Mouse (Mus musculus): ENCODE measurements around the gene Has3. TPM values are rescaled to one million over a fixed set of nuclear protein-coding genes. Genes with fewer than 3 reads are reported as not detected.
A peak's percentile ranks its signal among the peaks of the same experiment; 100 is the strongest.

Gene Has3
- 0.22 and 0.54 TPM in 2 replicates for polyA plus RNA-seq (2016; fragmentation: Nextera tagmentation; extraction: Ambion mirVana)

DNA sequence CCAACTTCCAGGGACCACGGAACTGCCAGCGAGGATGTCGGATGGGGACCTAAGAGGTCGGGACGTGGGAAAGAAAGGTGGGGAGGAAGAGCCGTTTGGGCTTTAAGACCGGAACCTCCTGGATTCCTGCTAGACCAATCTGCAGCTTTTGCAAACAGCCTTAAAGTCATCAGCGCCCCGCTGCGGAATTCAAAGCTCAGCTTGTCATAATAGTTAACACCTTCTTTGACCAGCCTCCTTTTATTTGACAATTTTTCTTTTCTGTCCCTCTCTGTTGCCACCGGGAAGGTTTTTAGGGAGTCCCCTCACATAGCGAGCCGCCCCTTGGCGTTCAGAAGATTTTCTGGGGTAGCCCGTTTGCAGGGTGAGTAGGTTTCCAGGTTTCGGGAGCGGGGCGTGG lies at the start of gene Has3:
Gene Has3 (plus strand): TSS at position 192 of the 400 bp plus-strand sequence.
- H3K4me1 ChIP-seq = peaks cover 30% of the 10 kb centered on the region

DNA sequence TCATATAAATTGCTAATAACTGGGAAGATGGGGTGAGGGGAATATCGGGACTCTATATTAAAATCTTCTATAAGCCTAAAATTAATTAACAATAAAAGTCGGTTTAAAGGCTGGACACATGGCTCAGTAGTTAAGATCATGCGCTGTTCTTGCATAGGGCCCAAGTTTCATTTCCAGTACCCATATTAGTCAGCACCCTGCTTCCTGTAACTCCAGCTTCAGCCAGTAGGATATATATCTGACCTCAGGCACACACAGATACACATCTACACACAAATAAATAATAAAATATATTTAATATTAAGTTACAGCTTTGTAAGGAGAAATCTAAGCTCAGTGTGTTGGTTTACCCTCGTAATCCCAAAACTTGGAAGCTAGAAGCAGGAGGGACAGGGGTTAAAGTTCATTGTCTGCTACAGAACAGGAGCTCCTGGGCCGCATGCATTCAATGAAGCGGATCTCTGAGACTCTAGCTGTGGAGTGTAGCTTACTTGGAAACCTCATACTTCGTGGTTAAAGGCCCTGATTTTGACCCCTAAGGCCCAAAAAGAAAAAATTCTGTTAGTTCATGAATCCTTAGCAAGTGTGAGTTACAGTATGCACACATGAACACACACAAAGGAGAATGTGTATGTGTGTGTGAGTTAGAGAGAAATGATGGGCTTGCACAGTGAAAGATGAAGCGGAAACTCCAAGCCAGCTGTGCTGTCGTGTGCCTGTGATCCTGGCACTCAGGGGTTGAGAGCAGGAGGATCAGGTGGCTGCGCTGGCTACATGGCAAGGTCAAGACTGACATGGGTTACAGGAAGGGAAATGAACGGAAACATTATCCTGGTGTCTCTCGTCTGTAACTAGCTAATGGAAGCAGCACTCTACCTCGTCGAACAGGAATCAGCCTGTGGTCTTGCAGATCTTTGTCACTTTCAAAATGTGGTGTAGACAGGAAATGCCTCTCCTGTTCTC lies 49.2 kb upstream of the Has3 start:
- Histone ChIP-seq H3K4me3 (no peak overlapping the region), H3K4me2 (replicated peaks) (no peak overlapping the region), H3K27me3 (no peaks in the 10 kb centered on the region), H3K9ac (no peak overlapping the region), H3K36me3 (0 out of 2 replicates have a peak, but pooled peaks cover 8% of the 10 kb centered on the region), H3K4me1 (peaks cover 4% of the 10 kb centered on the region), H3K9me3 (no peaks in the 10 kb centered on the region), H3K27ac (0 out of 2 replicates have a peak overlapping the region, but pooled peaks have one; percentile 13)
- WGBS = 57% methylated on average over 14 of the region's 14 CpGs
- ATAC-seq (ENCODE audit: insufficient number of reproducible peaks, insufficient read depth, low FRiP score, low TSS enrichment) = no peak

More for the DNA sequence above, at the start of gene Has3:
- Histone ChIP-seq H3K4me2 (replicated peaks) (peak within 1 kb of the TSS; percentile 99), H3K36me3 (peaks cover 12% of the 10 kb centered on the region), H3K27me3 (peaks cover 55% of the 10 kb centered on the region), H3K27ac (no peak within 1 kb of the TSS), H3K9ac (peak within 1 kb of the TSS; percentile 61), H3K4me3 (peak within 1 kb of the TSS; percentile 58), H3K9me3 (no peaks in the 10 kb centered on the region)
- ATAC-seq (ENCODE audit: insufficient number of reproducible peaks, insufficient read depth, low FRiP score, low TSS enrichment) = no peak
- WGBS = under 1% methylated on average over 18 of the region's 18 CpGs

DNA sequence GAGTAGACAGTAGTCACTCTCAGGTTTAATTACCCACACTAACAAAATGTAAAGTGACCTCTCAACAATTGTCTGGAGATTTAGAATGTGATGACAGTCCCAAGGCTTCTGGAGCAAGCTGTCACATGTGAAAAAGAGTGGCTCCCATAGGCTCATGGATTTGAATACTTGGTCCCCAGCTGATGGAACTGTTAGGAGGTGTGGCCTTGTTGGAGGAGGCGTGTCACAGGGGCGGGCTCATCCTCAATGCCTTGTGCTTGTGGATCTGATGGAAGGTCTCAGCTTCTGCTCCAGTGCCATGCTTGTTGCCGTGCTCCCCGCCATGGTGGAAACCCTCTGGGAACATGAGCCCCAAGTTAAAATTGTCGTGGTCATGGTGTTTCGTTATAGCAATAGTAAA lies 41.1 kb upstream of the Has3 start:
- H3K4me1 ChIP-seq = no peaks in the 10 kb centered on the region
- H3K27me3 ChIP-seq = no peaks in the 10 kb centered on the region
- H3K4me3 ChIP-seq = no peak overlapping the region
- H3K27ac ChIP-seq = no peak overlapping the region
- no peaks in the 10 kb centered on the region for H3K36me3 ChIP-seq
- no peak for ATAC-seq (ENCODE audit: insufficient number of reproducible peaks, insufficient read depth, low FRiP score, low TSS enrichment)
- no peak overlapping the region for H3K4me2 ChIP-seq (replicated peaks)
- no peaks in the 10 kb centered on the region for H3K9me3 ChIP-seq
- 91% methylated on average over 6 of the region's 6 CpGs for WGBS
- no peak overlapping the region for H3K9ac ChIP-seq

DNA sequence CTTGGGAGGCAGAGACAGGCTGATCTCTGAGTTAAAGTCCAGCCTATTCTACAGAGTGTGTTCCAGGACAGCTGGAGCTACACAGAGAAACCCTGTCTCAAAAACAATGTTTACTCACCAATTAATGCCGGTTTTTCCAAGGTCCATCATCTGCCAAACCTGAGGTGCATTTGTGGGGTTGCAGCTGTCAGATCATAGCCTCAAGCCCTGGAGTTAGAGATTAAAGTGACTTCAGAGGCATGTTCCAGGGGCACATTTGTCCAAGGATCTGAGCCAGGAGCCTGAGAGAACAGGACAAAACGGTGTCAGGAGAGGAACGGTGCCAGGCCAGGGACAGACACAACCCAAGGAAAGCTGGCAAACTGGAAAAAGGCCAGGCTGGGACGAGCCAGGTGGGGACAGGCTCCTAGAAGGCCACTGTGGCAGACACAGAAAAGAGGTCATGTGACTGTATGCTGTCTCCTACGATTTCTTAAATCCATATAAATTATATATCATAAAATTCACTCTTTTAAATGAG lies 40.5 kb upstream of the Has3 start:
- Histone ChIP-seq H3K4me1 (no peaks in the 10 kb centered on the region), H3K27ac (no peak overlapping the region), H3K9me3 (no peaks in the 10 kb centered on the region), H3K4me3 (no peak overlapping the region), H3K4me2 (replicated peaks) (no peak overlapping the region), H3K27me3 (no peaks in the 10 kb centered on the region), H3K9ac (no peak overlapping the region), H3K36me3 (no peaks in the 10 kb centered on the region)
- 83% methylated on average over 5 of the region's 5 CpGs for WGBS
- ATAC-seq (ENCODE audit: insufficient number of reproducible peaks, insufficient read depth, low FRiP score, low TSS enrichment) = no peak

DNA sequence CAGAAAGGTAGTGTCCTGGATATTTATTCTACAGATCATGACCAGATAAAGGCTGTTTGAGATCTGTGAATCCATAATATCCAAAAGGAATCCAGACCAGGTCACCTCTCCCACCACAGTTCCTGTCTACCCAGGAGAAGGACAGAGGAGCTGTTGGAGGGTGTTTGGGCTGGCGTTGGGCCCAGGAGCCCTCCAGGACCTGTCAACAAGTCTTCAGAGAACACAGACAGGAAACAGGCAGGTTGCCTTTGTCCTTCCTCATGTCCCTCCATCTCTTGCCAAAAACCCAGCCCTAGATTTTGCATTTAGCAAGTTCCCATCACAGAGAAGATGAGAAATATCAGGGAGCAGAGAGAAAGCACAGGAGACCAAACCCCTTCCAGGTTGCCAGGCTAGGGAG lies 35.1 kb upstream of the Has3 start:
- H3K9ac ChIP-seq = no peak overlapping the region
- WGBS = 79% methylated on average over 1 of the region's 1 CpGs

DNA sequence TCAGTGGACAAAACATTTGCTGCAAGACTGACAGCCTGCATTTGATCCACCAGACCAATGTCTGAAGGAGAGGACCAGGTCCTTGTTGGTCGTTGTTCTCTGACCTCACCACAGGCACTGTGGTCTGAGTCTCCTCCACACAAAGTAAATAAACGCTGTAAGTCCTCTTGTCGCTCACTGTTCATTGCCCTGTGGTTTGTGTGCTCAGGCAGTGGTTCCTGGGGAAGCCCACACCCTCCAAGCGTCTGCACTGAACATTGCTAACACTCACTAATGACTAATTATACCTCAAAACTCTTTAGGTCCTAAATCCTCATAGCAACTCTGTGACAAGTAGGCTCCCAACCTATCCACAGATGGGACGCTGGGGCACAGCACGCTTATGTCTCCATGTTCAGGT lies 33.5 kb upstream of the Has3 start:
- Histone ChIP-seq H3K4me2 (replicated peaks) (no peak overlapping the region), H3K27me3 (no peaks in the 10 kb centered on the region), H3K36me3 (no peaks in the 10 kb centered on the region), H3K9me3 (no peaks in the 10 kb centered on the region), H3K4me3 (no peak overlapping the region), H3K4me1 (no peaks in the 10 kb centered on the region), H3K27ac (no peak overlapping the region), H3K9ac (no peak overlapping the region)
- 84% methylated on average over 6 of the region's 6 CpGs for WGBS
- no peak for ATAC-seq (ENCODE audit: insufficient number of reproducible peaks, insufficient read depth, low FRiP score, low TSS enrichment)

More for the DNA sequence above, 35.1 kb upstream of the Has3 start:
- no peaks in the 10 kb centered on the region for H3K27me3 ChIP-seq
- H3K4me1 ChIP-seq = no peaks in the 10 kb centered on the region
- H3K4me2 ChIP-seq (replicated peaks) = no peak overlapping the region
- no peak overlapping the region for H3K27ac ChIP-seq
- no peaks in the 10 kb centered on the region for H3K9me3 ChIP-seq
- ATAC-seq (ENCODE audit: insufficient number of reproducible peaks, insufficient read depth, low FRiP score, low TSS enrichment) = no peak
- H3K36me3 ChIP-seq = no peaks in the 10 kb centered on the region
- no peak overlapping the region for H3K4me3 ChIP-seq

DNA sequence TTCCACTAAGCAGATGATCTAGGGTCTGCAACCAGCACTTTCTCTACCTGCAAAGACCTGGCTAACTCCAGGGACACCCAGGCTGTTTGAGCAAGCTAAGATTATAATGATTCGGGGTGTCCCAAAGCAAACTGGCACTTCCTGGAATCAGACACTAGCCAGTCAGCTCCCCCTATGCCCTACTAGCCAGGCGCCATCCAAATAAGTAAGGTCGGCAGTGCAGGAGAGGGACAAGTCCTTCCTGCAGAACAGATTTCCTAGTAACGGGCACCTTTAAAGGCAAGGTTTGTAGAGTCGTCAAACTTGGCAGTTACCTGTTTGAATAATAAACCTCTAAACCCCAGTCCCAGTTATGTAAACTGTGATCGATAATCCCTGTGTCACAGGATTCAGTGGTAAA lies 31.2 kb upstream of the Has3 start:
- no peaks in the 10 kb centered on the region for H3K4me1 ChIP-seq
- H3K4me2 ChIP-seq (replicated peaks) = no peak overlapping the region
- no peak overlapping the region for H3K9ac ChIP-seq
- no peaks in the 10 kb centered on the region for H3K27me3 ChIP-seq
- 76% methylated on average over 6 of the region's 6 CpGs for WGBS
- no peaks in the 10 kb centered on the region for H3K36me3 ChIP-seq
- no peak overlapping the region for H3K27ac ChIP-seq
- no peak for ATAC-seq (ENCODE audit: insufficient number of reproducible peaks, insufficient read depth, low FRiP score, low TSS enrichment)
- H3K4me3 ChIP-seq = no peak overlapping the region
- H3K9me3 ChIP-seq = no peaks in the 10 kb centered on the region

DNA sequence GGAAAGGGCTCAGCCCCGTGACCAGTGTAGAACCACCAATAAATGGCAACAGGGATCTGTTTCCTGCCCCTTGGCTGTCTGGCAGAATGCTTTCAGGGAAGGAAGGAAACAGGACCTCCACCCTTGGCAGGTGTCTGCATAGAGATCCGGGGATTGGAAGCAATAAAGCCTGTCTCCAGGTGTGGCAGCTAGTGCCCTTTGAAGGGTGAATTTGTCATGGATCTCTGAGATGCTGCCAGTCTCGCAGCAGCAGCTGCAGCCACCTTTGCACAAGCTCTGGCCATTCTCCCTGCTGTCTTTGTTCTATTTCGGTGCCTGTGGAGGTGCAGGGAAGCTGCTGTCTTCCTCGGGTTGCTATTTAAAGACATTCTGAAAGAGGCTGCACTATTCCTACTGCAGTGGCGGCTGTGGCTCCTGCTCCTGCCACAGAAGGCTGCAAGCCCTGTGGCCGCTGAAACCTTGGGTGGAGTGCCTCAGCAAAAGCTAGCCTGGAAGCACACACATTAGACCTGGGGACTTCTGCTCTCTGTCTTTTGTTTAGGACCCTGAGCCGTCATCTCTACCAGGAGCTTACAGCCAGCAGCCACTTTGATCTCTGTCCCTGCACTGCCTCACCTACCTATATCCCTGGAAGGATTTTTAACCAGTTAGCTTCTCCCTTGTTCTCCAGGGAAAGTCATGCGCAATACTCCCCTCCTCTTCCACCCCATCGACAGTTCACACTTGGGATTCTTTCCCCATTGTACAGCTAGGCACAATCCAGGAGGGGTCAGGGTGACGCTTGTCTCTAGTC lies 30.6 kb upstream of the Has3 start:
- WGBS = 47% methylated on average over 11 of the region's 11 CpGs
- H3K27ac ChIP-seq = no peak overlapping the region

DNA sequence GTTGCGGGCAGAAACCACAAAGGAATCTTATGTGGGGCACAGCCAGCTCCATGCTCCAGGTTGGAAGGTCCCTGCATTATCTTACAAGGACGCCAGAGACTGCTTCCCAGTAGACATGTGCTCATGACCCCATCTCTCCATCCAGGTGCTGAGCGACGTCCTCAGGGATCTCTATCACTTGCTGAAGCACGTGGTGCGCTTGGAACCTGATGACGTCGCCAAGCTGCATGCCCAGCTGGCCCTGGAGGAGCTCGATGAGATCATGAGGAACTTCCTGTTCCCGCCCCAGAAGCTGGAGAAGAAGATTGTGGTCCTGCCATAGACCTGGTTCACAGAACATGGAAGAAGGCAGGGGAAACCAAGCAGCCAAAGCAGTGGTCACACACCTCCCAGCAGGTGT lies 20.0 kb upstream of the Has3 start:
- Histone ChIP-seq H3K9me3 (no peaks in the 10 kb centered on the region), H3K4me2 (replicated peaks) (no peak overlapping the region), H3K27me3 (no peaks in the 10 kb centered on the region), H3K36me3 (0 out of 2 replicates have a peak, but pooled peaks cover 3% of the 10 kb centered on the region), H3K9ac (no peak overlapping the region), H3K27ac (no peak overlapping the region), H3K4me3 (no peak overlapping the region), H3K4me1 (0 out of 2 replicates have a peak, but pooled peaks cover 6% of the 10 kb centered on the region)
- ATAC-seq (ENCODE audit: insufficient number of reproducible peaks, insufficient read depth, low FRiP score, low TSS enrichment) = no peak
- 86% methylated on average over 10 of the region's 10 CpGs for WGBS

More for the DNA sequence above, 30.6 kb upstream of the Has3 start:
- H3K4me3 ChIP-seq = no peak overlapping the region
- H3K4me1 ChIP-seq = no peaks in the 10 kb centered on the region
- ATAC-seq (ENCODE audit: insufficient number of reproducible peaks, insufficient read depth, low FRiP score, low TSS enrichment) = no peak
- no peaks in the 10 kb centered on the region for H3K27me3 ChIP-seq
- H3K4me2 ChIP-seq (replicated peaks) = no peak overlapping the region
- H3K9me3 ChIP-seq = no peaks in the 10 kb centered on the region
- no peak overlapping the region for H3K9ac ChIP-seq
- H3K36me3 ChIP-seq = no peaks in the 10 kb centered on the region

DNA sequence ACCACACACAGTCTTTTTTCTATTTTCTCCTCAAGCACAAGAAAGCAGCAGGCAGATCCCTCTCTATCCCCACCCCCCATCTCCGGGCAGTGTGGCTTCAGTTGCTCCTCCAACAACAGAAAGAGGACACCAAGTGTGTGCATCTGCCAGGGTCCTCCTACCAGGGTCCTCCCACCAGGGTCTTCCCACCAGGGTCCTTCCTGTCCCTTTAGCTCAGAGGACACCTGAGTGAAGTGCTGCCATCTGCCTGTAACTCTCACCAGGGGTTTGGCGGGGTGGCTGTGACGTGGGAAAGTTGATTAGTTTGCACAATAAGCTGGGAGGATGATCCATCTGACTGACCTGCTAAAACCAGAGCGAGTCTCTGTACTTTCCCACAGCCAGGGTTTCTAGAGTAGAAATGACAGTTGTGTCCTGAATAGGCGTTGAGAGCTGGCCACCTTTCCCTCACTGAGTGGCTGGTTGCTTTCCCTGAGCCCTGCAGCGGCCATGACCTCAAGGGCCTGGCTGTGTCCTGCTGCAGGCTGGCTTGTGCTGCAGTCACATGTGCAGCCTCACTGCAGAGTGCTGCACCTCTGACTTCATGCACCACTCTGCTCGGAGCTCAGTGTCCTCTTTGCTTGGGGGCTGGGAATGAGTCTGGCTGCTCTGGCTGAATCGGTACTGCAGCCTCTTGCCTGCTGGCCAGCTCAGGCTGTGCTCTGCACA lies 15.4 kb upstream of the Has3 start:
- ATAC-seq (ENCODE audit: insufficient number of reproducible peaks, insufficient read depth, low FRiP score, low TSS enrichment) = no peak
- Histone ChIP-seq H3K9me3 (no peaks in the 10 kb centered on the region), H3K27ac (no peak overlapping the region)

DNA sequence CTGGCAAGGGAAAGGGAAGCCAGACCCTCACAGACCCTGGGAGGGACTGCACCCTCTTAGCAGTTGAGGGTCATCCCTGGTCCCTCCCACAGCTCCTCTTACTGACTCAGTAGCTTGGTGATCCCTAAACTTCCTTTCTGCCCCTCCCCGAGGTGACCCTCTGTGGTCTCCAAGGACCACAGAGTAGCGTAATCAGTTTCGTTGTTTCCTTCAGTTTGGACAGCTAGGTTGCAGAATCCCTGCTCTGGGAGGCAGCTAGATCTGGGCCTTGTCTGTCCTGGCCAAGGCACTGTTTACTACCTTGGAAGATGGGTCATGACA lies 14.8 kb upstream of the Has3 start:
- Histone ChIP-seq H3K27me3 (no peaks in the 10 kb centered on the region), H3K4me1 (0 out of 2 replicates have a peak, but pooled peaks cover 7% of the 10 kb centered on the region), H3K27ac (no peak overlapping the region), H3K9ac (no peak overlapping the region), H3K4me2 (replicated peaks) (no peak overlapping the region), H3K4me3 (no peak overlapping the region), H3K9me3 (no peaks in the 10 kb centered on the region), H3K36me3 (0 out of 2 replicates have a peak, but pooled peaks cover 3% of the 10 kb centered on the region)
- 67% methylated on average over 3 of the region's 3 CpGs for WGBS
- ATAC-seq (ENCODE audit: insufficient number of reproducible peaks, insufficient read depth, low FRiP score, low TSS enrichment) = no peak

More for the DNA sequence above, 15.4 kb upstream of the Has3 start:
- Histone ChIP-seq H3K27me3 (no peaks in the 10 kb centered on the region), H3K4me2 (replicated peaks) (no peak overlapping the region), H3K4me3 (no peak overlapping the region), H3K4me1 (0 out of 2 replicates have a peak, but pooled peaks cover 7% of the 10 kb centered on the region), H3K9ac (no peak overlapping the region), H3K36me3 (0 out of 2 replicates have a peak, but pooled peaks cover 3% of the 10 kb centered on the region)
- WGBS = 48% methylated on average over 8 of the region's 8 CpGs

Data from embryonic facial prominence, embryonic 12.5 days (tissue).